Mouse (Mus musculus) heart, embryonic 10.5 days (tissue): Measurements from ENCODE around the gene Egflam. TPM values are rescaled to one million over a fixed set of nuclear protein-coding genes. Genes with fewer than 3 reads are reported as not detected.

Source experiments
- DNase-seq: peaks from one replicate; pipeline ENCODE4 v3.0.0-alpha.2; 2017; ENCODE audit warnings: low spot score
- H3K27ac ChIP-seq: fragments of 300-500 bp; sonication (generic); 2 replicates; pipeline ENCODE4 v1.5.1; 2016; ENCODE audit warnings: mild to moderate bottlenecking
- H3K27me3 ChIP-seq: fragments of 300-500 bp; sonication (generic); 2 replicates; pipeline ENCODE4 v1.6.1; 2016; ENCODE audit warnings: mild to moderate bottlenecking; ENCODE audit not compliant: poor library complexity, insufficient read depth, severe bottlenecking
- H3K36me3 ChIP-seq: fragments of 300-500 bp; sonication (generic); 2 replicates; pipeline ENCODE4 v1.6.1; 2016; ENCODE audit warnings: mild to moderate bottlenecking, moderate library complexity
- H3K4me1 ChIP-seq: fragments of 300-500 bp; sonication (generic); 2 replicates; pipeline ENCODE4 v1.6.1; 2016; ENCODE audit warnings: mild to moderate bottlenecking
- H3K4me3 ChIP-seq: fragments of 300-500 bp; sonication (generic); 2 replicates; pipeline ENCODE4 v1.5.1; 2016; ENCODE audit warnings: mild to moderate bottlenecking, moderate library complexity
- H3K9me3 ChIP-seq: fragments of 300-500 bp; sonication (generic); 2 replicates; pipeline ENCODE4 v1.6.1; 2016; ENCODE audit warnings: mild to moderate bottlenecking, moderate library complexity
- WGBS: fragments of 180-500 bp; shearing (Covaris S2); methylation state at CpG from one replicate; pipeline ENCODE4 v1.1.7; 2016; 5-methylcytosine and 5-hydroxymethylcytosine counted together
- polyA plus RNA-seq: library from polyadenylated mRNA; unstranded; fragments of >200 nt; fragmentation: Nextera tagmentation; extraction: Ambion mirVana; gene quantifications from 2 replicates; pipeline ENCODE4 v1.2.1, GENCODE M21; 2016

Gene Egflam
- polyA plus RNA-seq, 1 experiment from 2014 or later, result 7.0 TPM

DNA sequence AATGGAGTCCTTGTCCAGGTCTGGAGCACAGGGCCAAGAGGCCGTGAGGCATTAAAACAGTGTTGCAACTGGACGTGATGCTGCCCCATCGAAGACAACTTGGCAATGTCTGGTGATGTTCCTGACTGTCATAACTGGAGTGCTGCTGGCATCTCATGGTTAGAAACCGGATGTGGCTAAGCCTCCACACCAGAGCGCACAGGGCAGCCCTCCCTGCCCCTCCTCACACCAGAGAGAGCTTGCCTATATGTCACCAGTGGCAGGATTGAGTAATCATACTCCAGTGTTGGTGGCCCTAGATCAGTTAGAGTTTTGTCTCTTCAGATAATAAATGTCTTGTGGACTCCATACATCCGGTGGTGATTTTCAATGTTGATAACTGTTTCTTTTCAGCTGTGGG, 210.5 kb downstream of the Egflam start:
- no peak overlapping the region for H3K4me3 ChIP-seq
- no peak for DNase-seq
- H3K27ac ChIP-seq, result no peak overlapping the region
- peaks cover 76% of the 10 kb centered on the region for H3K36me3 ChIP-seq
- no peaks in the 10 kb centered on the region for H3K27me3 ChIP-seq
- no peaks in the 10 kb centered on the region for H3K9me3 ChIP-seq
- H3K4me1 ChIP-seq, result peaks cover 13% of the 10 kb centered on the region
- WGBS, result 92% methylated on average over 6 of the region's 6 CpGs

DNA sequence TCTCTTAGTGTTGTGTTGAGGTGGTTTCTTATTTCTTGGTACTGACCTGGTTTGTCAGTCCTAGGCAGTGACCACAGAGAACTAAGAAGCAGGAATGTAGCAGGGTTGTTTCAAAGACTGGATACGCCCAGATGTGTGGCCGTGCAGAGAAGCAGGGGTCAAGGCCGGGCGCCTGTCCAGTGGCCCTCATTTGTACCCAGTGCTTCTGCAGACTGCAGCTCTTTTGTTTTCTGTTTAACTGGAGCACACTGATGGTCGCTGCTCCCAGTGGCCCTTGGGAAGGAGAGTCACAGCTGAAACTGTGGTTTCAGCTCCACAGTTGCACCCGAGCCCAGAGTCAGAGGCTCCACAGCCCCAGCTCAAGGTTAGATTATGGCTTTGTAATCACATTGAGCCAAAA, 217.6 kb downstream of the Egflam start:
- 82% methylated on average over 6 of the region's 6 CpGs for WGBS
- DNase-seq, result no peak
- Histone ChIP-seq H3K36me3 (peaks cover 75% of the 10 kb centered on the region), H3K4me1 (no peaks in the 10 kb centered on the region), H3K4me3 (no peak overlapping the region), H3K27me3 (no peaks in the 10 kb centered on the region), H3K27ac (no peak overlapping the region), H3K9me3 (no peaks in the 10 kb centered on the region)

DNA sequence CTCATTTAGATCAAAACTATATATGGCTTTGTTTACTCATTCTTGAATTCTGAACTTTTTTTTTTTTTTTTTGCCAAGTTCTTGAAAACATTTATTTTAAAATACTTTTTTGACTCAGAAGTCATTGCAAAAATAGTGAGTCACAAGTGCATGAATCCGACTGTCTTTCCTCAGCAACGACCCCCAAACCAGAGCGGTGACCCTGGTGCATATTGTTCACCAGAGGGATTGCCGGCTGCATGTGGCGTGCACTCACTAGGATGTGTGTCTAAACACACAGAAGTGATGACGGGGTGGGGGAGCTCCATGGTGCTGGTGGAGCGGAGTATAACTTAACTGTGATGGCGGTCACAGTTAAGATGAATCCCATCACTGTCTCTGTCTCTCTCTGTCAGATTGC, 224.4 kb downstream of the Egflam start:
- H3K36me3 ChIP-seq, result peaks cover 43% of the 10 kb centered on the region
- H3K9me3 ChIP-seq, result no peaks in the 10 kb centered on the region
- H3K4me3 ChIP-seq, result no peak overlapping the region
- peaks cover 8% of the 10 kb centered on the region; the same call in 1 of the 2 replicates for H3K4me1 ChIP-seq
- 87% methylated on average over 8 of the region's 8 CpGs for WGBS
- H3K27me3 ChIP-seq, result no peaks in the 10 kb centered on the region
- no peak overlapping the region for H3K27ac ChIP-seq
- DNase-seq, result no peak

DNA sequence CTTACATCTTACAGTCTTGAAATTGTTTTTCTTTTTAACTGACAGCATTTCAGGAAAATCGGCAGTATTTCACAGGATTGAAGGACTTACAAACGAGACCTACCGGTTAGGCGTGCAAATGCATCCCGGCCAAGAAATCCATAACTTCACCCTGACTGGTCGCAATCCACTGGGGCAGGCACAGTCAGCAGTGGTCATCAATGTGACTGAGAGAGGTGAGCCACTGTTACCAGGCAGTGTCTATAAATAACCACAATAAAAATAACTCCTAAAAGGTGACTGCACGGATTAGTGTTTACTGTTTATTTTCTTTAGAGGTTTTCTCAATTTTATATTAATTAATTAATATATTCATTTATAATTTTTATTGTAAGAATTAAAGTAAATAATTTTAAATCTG, 224.8 kb downstream of the Egflam start:
- Histone ChIP-seq H3K4me1 (peaks cover 8% of the 10 kb centered on the region; the same call in 1 of the 2 replicates), H3K27ac (no peak overlapping the region), H3K27me3 (no peaks in the 10 kb centered on the region), H3K4me3 (no peak overlapping the region), H3K36me3 (peaks cover 42% of the 10 kb centered on the region), H3K9me3 (no peaks in the 10 kb centered on the region)
- WGBS, result 68% methylated on average over 7 of the region's 7 CpGs
- DNase-seq, result no peak

DNA sequence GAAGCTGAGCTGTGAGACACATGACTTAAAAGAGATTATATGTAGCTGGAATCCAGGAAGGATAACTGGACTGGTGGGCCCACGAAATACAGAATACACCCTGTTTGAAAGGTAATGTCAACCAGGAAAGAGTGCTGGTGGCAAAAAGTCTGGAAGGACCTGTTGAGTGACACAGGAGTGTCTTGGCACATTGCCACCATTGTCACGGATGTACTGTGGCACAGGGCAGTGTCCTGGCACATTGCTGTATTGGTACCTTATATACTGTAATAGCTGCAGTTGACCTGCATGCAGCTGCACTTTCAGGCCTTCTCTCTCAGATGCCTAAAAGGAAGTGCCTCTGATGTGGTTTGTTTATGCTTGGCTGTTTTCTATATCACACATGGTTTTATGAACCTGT, 225.3 kb downstream of the Egflam start:
- H3K27ac ChIP-seq, result no peak overlapping the region

DNA sequence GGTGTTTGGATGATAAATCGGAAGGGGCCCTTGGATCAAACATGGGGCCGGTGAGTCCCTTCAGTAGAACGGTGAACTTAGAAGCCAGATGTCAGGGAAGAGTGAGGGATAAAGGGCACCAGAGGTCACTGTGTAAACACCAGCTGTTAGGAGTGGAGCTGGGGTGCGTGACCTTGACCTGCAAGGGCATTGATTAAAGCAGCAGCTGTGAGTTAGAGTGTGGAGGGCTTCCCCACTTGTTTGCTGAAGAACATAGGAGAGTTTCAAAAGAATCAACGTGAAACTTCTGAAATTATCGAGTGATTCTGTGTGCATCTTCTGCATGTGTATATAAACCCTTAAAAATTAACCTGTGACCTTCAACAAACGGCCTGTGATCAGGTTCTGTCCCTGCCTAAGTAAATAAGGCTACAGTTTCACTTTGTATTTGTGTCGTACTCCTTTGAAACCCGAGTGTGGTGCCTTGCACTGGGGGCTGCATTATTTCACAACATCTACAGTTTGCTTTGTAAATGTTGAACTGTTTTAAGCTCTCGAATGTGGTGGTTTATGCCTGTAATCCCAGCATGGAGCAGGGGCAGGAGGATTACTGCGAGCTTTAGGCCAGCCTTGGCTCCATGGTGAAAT, 230.2 kb downstream of the Egflam start:
- WGBS, result 71% methylated on average over 11 of the region's 11 CpGs
- no peak overlapping the region for H3K4me3 ChIP-seq
- H3K36me3 ChIP-seq, result peaks cover 47% of the 10 kb centered on the region
- peaks cover 15% of the 10 kb centered on the region for H3K4me1 ChIP-seq
- H3K27ac ChIP-seq, result no peak overlapping the region
- no peaks in the 10 kb centered on the region for H3K9me3 ChIP-seq
- DNase-seq, result no peak
- no peaks in the 10 kb centered on the region for H3K27me3 ChIP-seq

More for the DNA sequence above, 225.3 kb downstream of the Egflam start:
- H3K27me3 ChIP-seq, result no peaks in the 10 kb centered on the region
- peaks cover 12% of the 10 kb centered on the region for H3K4me1 ChIP-seq
- peaks cover 37% of the 10 kb centered on the region for H3K36me3 ChIP-seq
- WGBS, result 47% methylated on average over 2 of the region's 2 CpGs
- no peak for DNase-seq
- no peak overlapping the region for H3K4me3 ChIP-seq
- no peaks in the 10 kb centered on the region for H3K9me3 ChIP-seq

DNA sequence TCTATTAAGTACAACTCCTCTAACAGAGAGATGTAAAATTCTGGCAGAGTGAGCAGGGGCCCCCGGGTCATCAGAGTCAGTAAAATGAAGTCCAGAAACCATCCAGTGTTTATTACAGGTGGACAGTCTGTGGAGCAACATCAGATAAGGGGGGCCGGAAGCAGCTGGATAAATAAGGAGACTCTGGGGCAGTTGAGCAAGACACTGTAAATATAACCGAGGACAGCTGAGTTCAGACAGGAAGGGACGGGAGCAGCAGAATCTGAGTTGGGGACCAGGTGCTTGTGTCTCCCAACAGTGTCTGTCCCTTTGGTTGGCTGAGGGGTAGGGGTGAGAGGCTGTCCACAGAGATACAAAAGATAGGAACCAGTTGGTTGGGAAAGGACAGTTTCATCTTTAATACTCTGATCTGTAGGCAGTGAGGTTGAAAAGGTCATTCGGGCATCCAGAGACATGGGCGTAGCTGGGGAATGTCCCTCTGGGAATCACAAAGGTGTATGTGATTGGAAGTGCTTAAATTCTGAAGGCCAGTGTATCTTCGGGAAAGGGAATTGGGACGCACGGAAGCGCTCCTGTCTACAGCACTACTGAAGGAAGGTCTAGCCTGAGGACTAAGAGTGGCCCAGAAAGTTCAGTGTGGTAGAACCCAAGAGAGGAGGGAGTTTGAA, 230.8 kb downstream of the Egflam start:
- no peak for DNase-seq
- 84% methylated on average over 10 of the region's 10 CpGs for WGBS
- Histone ChIP-seq H3K9me3 (no peaks in the 10 kb centered on the region), H3K36me3 (peaks cover 50% of the 10 kb centered on the region), H3K4me1 (peaks cover 12% of the 10 kb centered on the region), H3K4me3 (no peak overlapping the region), H3K27me3 (no peaks in the 10 kb centered on the region), H3K27ac (no peak overlapping the region)

DNA sequence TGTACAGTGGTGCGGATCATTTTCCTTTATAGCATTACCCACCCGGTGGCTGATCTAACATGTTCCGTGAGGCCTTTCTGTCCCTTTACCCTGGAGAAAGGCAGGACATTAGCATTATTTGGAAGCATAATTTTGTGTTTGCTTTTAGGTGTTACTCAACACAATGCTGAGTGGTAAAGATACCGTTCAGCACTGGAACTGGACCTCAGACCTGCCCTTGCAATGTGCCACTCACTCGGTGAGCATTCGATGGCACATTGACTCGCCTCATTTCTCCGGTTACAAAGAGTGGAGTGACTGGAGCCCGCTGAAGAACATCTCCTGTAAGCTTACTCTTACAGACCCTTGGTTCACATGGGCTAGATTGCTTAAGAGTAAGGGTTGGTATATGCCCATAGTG, 231.5 kb downstream of the Egflam start:
- H3K36me3 ChIP-seq, result peaks cover 51% of the 10 kb centered on the region
- 92% methylated on average over 9 of the region's 9 CpGs for WGBS
- H3K27ac ChIP-seq, result no peak overlapping the region

DNA sequence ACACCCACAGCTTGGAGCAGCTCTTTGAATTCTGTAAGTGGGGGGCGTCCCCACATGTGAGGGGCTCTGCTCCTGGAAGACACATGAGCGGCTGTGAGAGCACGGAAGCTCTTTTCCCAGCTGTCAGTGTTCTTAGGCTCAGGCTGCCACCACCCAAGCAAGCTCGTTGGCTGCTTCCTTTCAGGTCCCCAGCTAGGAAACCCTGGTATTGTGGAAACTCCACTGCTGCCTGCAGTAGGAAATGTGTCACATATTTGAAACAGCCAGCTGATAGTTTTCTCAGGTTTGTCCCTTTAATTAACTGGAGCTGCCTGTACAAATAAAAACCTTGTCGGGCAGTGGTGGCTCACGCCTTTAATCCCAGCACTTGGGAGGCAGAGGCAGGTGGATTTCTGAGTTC, 234.3 kb downstream of the Egflam start:
- WGBS, result 73% methylated on average over 6 of the region's 6 CpGs
- no peak for DNase-seq
- H3K4me3 ChIP-seq, result no peak overlapping the region
- no peaks in the 10 kb centered on the region for H3K27me3 ChIP-seq
- peaks cover 12% of the 10 kb centered on the region for H3K4me1 ChIP-seq
- peaks cover 52% of the 10 kb centered on the region for H3K36me3 ChIP-seq
- H3K9me3 ChIP-seq, result no peaks in the 10 kb centered on the region
- H3K27ac ChIP-seq, result no peak overlapping the region

More for the DNA sequence above, 231.5 kb downstream of the Egflam start:
- Histone ChIP-seq H3K4me3 (no peak overlapping the region), H3K9me3 (no peaks in the 10 kb centered on the region), H3K27me3 (no peaks in the 10 kb centered on the region), H3K4me1 (peaks cover 12% of the 10 kb centered on the region)
- DNase-seq, result no peak

DNA sequence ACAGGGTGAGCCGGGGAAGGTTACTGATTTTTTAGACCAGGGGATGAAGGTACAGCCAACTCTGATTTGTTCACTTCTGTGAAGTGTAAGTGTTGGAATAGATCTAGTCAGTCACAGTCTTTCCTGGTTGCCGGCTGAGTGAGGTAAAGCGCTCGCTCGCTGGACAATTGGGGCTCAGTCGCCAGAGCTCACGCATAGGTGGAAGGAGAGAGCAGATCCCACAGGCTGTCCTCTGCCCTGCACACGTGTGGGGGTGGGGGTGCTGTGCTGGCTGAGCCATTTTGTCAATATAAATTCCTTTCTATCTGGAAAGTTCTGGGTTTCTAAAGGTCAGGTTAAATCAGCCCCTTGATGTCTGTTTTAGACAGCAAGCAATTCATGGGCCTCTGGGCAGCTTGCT, 237.9 kb downstream of the Egflam start:
- Histone ChIP-seq H3K27ac (no peak overlapping the region), H3K27me3 (no peaks in the 10 kb centered on the region), H3K9me3 (no peaks in the 10 kb centered on the region), H3K4me1 (no peaks in the 10 kb centered on the region), H3K36me3 (peaks cover 57% of the 10 kb centered on the region), H3K4me3 (no peak overlapping the region)
- 90% methylated on average over 8 of the region's 8 CpGs for WGBS
- DNase-seq, result no peak

DNA sequence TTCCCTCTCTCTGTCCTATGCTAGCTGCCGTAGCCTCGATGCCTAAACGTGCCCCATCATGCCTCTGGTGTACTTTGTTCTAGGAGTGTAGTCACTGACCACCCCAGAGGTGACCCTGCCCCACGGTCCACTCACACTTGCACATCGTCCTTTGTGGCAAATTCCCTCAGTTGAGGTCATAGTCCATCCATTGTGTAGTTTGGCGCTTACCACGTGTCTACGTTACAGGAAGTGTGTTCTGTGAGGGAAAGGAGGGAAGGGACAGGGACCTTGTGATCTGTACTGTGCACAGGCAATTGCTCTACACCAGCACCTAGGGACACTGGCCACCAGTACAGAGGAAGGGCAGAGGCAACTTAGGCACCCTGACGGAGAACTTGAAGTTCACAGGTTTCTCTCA, 238.3 kb downstream of the Egflam start:
- no peak overlapping the region for H3K4me3 ChIP-seq
- DNase-seq, result no peak
- H3K27me3 ChIP-seq, result no peaks in the 10 kb centered on the region
- no peaks in the 10 kb centered on the region for H3K4me1 ChIP-seq
- H3K9me3 ChIP-seq, result no peaks in the 10 kb centered on the region
- peaks cover 55% of the 10 kb centered on the region for H3K36me3 ChIP-seq
- no peak overlapping the region for H3K27ac ChIP-seq
- 91% methylated on average over 9 of the region's 9 CpGs for WGBS

DNA sequence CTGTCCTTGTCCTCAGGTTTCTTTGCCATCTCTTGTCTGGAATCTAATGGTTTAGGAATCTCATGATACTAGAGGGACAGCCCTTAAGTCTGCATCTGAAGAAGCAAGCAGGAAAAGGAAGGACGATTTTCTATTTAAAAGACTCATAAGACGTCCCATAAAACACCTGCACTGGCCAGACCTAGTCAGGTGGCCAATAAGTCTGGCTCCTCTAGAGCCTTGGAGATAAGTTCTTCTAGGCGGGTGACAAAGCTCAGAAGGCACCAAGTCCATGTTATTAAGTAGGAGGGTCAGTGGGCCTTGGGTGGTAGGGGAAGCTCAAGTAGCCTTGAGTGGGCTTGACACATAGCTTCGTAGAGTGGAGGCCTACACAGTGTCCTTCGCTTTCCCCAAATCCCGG, 240.5 kb downstream of the Egflam start:
- Histone ChIP-seq H3K4me1 (peaks cover 6% of the 10 kb centered on the region; the same call in 1 of the 2 replicates), H3K36me3 (peaks cover 44% of the 10 kb centered on the region), H3K27ac (no peak overlapping the region), H3K9me3 (no peaks in the 10 kb centered on the region), H3K4me3 (no peak overlapping the region), H3K27me3 (no peaks in the 10 kb centered on the region)
- 89% methylated on average over 6 of the region's 6 CpGs for WGBS
- DNase-seq, result no peak
